ENCODE assay signal across 9 mouse cellular contexts in genomic region chr11:68902823-68903222, GRCm38 (mm10). TPM values are rescaled to one million over a fixed set of nuclear protein-coding genes. Genes with fewer than 3 reads are reported as not detected.
DNase-seq lines count a peak whose midpoint lies in the region; ATAC-seq and TF ChIP-seq lines count a peak whose summit lies in the region.
"Had no signal": no experiment of that assay in that cellular context is flagged by ENCODE, and none has a peak within 500 bp of the region (broad histone marks: within the 10 kb centered on the region; RNA-seq: fewer than 3 reads in every experiment).

No protein-coding gene starts in this region.

- peaks cover 3% of the 10 kb centered on the region; the same call in 1 of the 2 replicates for H3K4me1 ChIP-seq in lung, embryonic 14.5 days (ENCODE audit: insufficient read depth)
- H3K4me1 ChIP-seq in embryonic fibroblast, embryonic 13.5 days (ENCODE audit: control insufficient read depth, insufficient read depth, low read length), result peaks cover 5% of the 10 kb centered on the region
- H3K4me1 ChIP-seq in limb, embryonic 12.5 days (replicated peaks), result peaks cover 7% of the 10 kb centered on the region; the same call in 1 of the 2 replicates
- H3K4me1 ChIP-seq in neural tube, embryonic 15.5 days, result peaks cover 20% of the 10 kb centered on the region

- peak overlapping the region; percentile 88; the same call in 1 of the 2 replicates for H3K27ac ChIP-seq in lung, embryonic 14.5 days (ENCODE audit: low read depth)
- H3K27ac ChIP-seq in embryonic fibroblast, embryonic 13.5 days (ENCODE audit: insufficient read depth, low read length), result no peak overlapping the region
- H3K27ac ChIP-seq in limb, embryonic 12.5 days, result no peak overlapping the region
- no peak overlapping the region for H3K27ac ChIP-seq in neural tube, embryonic 15.5 days (replicated peaks)

- no peak for TF ChIP-seq CTCF in lung, embryonic 14.5 days (IDR thresholded peaks at IDR 0.05; ENCODE audit: low read depth)
- TF ChIP-seq CTCF in embryonic fibroblast, embryonic 13.5 days (IDR thresholded peaks at IDR 0.05; ENCODE audit: borderline replicate concordance, insufficient read depth, low read length), result no peak

- H3K9me3 ChIP-seq in lung, embryonic 14.5 days (ENCODE audit: low read depth, low read length), result no peaks in the 10 kb centered on the region
- no peaks in the 10 kb centered on the region for H3K9me3 ChIP-seq in limb, embryonic 12.5 days
- H3K9me3 ChIP-seq in neural tube, embryonic 15.5 days (replicated peaks), result no peaks in the 10 kb centered on the region

- DNase-seq in lung, embryonic 14.5 days, result no peak
- DNase-seq in lung, adult 18-20 months, result no peak
- no peak for DNase-seq in right cerebral cortex, postnatal 25 days
- DNase-seq in adrenal gland, adult (ENCODE audit: inconsistent age in 2 of 2, low spot score in 1 of 2), result no peak

- no peak for ATAC-seq in lung, embryonic 14.5 days (ENCODE audit: insufficient read depth)
- no peak for ATAC-seq in limb, embryonic 12.5 days (ENCODE audit: insufficient number of reproducible peaks, insufficient read depth, low FRiP score, low TSS enrichment, low read depth)
- ATAC-seq in neural tube, embryonic 15.5 days (ENCODE audit: low FRiP score), result no peak
- ATAC-seq in activated CD4-positive, CD25-positive, alpha-beta regulatory T cell, adult 4 months, result no peak

- no peaks in the 10 kb centered on the region for H3K27me3 ChIP-seq in lung, embryonic 14.5 days (ENCODE audit: insufficient read depth, low read length)
- peaks cover 4% of the 10 kb centered on the region; the same call in 1 of the 2 replicates for H3K27me3 ChIP-seq in limb, embryonic 12.5 days
- H3K27me3 ChIP-seq in neural tube, embryonic 15.5 days (replicated peaks), result 0 out of 2 replicates have a peak, but pooled peaks cover 4% of the 10 kb centered on the region

- H3K4me2 ChIP-seq in lung, embryonic 14.5 days, result peak overlapping the region; percentile 79
- peak overlapping the region; percentile 85 for H3K4me2 ChIP-seq in limb, embryonic 12.5 days
- H3K4me2 ChIP-seq in neural tube, embryonic 15.5 days, result peak overlapping the region; percentile 80

- peaks cover 47% of the 10 kb centered on the region for H3K36me3 ChIP-seq in lung, embryonic 14.5 days (ENCODE audit: insufficient read depth)
- peaks cover 51% of the 10 kb centered on the region for H3K36me3 ChIP-seq in limb, embryonic 12.5 days
- H3K36me3 ChIP-seq in neural tube, embryonic 15.5 days, result peaks cover 42% of the 10 kb centered on the region

- WGBS in lung, embryonic 14.5 days, result 69% methylated on average over 5 of the region's 5 CpGs
- 88% methylated on average over 5 of the region's 5 CpGs for WGBS in limb, embryonic 12.5 days
- 81% methylated on average over 5 of the region's 5 CpGs for WGBS in neural tube, embryonic 15.5 days

- H3K9ac ChIP-seq in lung, embryonic 14.5 days, result peak overlapping the region; percentile 99
- H3K9ac ChIP-seq in limb, embryonic 12.5 days (replicated peaks), result peak overlapping the region; percentile 95
- peak overlapping the region; percentile 96 for H3K9ac ChIP-seq in neural tube, embryonic 15.5 days (replicated peaks)

- no peak for TF ChIP-seq POLR2A in embryonic fibroblast, embryonic 13.5 days (IDR thresholded peaks at IDR 0.05; ENCODE audit: low read depth, low read length)

- peak overlapping the region; percentile 96 for H3K4me3 ChIP-seq in lung, embryonic 14.5 days (ENCODE audit: low read depth, low read length)
- H3K4me3 ChIP-seq in embryonic fibroblast, embryonic 13.5 days (ENCODE audit: insufficient read depth, low read length), result peak overlapping the region; percentile 86
- peak overlapping the region; percentile 87 for H3K4me3 ChIP-seq in limb, embryonic 12.5 days (replicated peaks)
- H3K4me3 ChIP-seq in neural tube, embryonic 15.5 days (replicated peaks), result peak overlapping the region; percentile 93

RNA-seq across cellular contexts. Expression of gene Rpl26, which starts 1.4 kb away (rescaled TPM):
- polyA plus RNA-seq in lung, embryonic 14.5 days (2014; fragmentation: Nextera tagmentation; extraction: Ambion mirVana), result 1,103 and 1,167 TPM in 2 replicates
- 3,230 and 3,899 TPM in 2 replicates for polyA plus RNA-seq in embryonic fibroblast, embryonic 13.5 days (2011; ENCODE audit: insufficient read length, low read depth, missing spikeins)
- polyA plus RNA-seq in limb, embryonic 12.5 days (2016; fragmentation: Nextera tagmentation; extraction: Ambion mirVana), result 1,086 and 1,101 TPM in 2 replicates
- 597 and 626 TPM in 2 replicates for polyA plus RNA-seq in neural tube, embryonic 15.5 days (2015; fragmentation: Nextera tagmentation; extraction: Ambion mirVana)
- polyA plus RNA-seq in activated CD4-positive, CD25-positive, alpha-beta regulatory T cell, adult 4 months (2017; shearing (Covaris generic)), result 1,000 to 10,000 TPM; 2,145 to 2,203 TPM

RNA-seq across cellular contexts. Expression of gene Rnf222, which starts 14.5 kb away (rescaled TPM):
- 0.07 and 0.11 TPM in 2 replicates for polyA plus RNA-seq in lung, embryonic 14.5 days (2014; fragmentation: Nextera tagmentation; extraction: Ambion mirVana)
- not detected in 2 replicates for polyA plus RNA-seq in embryonic fibroblast, embryonic 13.5 days (2011; ENCODE audit: insufficient read length, low read depth, missing spikeins)
- 0.05 TPM in 1 of 2 replicates, not detected in the other for polyA plus RNA-seq in limb, embryonic 12.5 days (2016; fragmentation: Nextera tagmentation; extraction: Ambion mirVana)
- not detected in 2 replicates for polyA plus RNA-seq in neural tube, embryonic 15.5 days (2015; fragmentation: Nextera tagmentation; extraction: Ambion mirVana)
- not detected for polyA plus RNA-seq in activated CD4-positive, CD25-positive, alpha-beta regulatory T cell, adult 4 months (2017; shearing (Covaris generic))

RNA-seq across cellular contexts. Expression of gene Odf4, which starts 24.1 kb away (rescaled TPM):
- polyA plus RNA-seq in lung, embryonic 14.5 days (2014; fragmentation: Nextera tagmentation; extraction: Ambion mirVana), result not detected in 2 replicates
- polyA plus RNA-seq in embryonic fibroblast, embryonic 13.5 days (2011; ENCODE audit: insufficient read length, low read depth, missing spikeins), result not detected in 2 replicates
- polyA plus RNA-seq in limb, embryonic 12.5 days (2016; fragmentation: Nextera tagmentation; extraction: Ambion mirVana), result not detected in 2 replicates
- polyA plus RNA-seq in neural tube, embryonic 15.5 days (2015; fragmentation: Nextera tagmentation; extraction: Ambion mirVana), result 0.64 and 1.3 TPM in 2 replicates
- not detected for polyA plus RNA-seq in activated CD4-positive, CD25-positive, alpha-beta regulatory T cell, adult 4 months (2017; shearing (Covaris generic))
- polyA plus RNA-seq: liver, adult 2 months had no signal

RNA-seq across cellular contexts. Expression of gene Ndel1, which starts 31.2 kb away (rescaled TPM):
- polyA plus RNA-seq in lung, embryonic 14.5 days (2014; fragmentation: Nextera tagmentation; extraction: Ambion mirVana), result 63.1 and 67.6 TPM in 2 replicates
- 107 and 122 TPM in 2 replicates for polyA plus RNA-seq in embryonic fibroblast, embryonic 13.5 days (2011; ENCODE audit: insufficient read length, low read depth, missing spikeins)
- polyA plus RNA-seq in limb, embryonic 12.5 days (2016; fragmentation: Nextera tagmentation; extraction: Ambion mirVana), result 69.5 and 74.7 TPM in 2 replicates
- polyA plus RNA-seq in neural tube, embryonic 15.5 days (2015; fragmentation: Nextera tagmentation; extraction: Ambion mirVana), result 111 and 115 TPM in 2 replicates
- 10 to 100 TPM; 31.4 to 37.2 TPM for polyA plus RNA-seq in activated CD4-positive, CD25-positive, alpha-beta regulatory T cell, adult 4 months (2017; shearing (Covaris generic))

RNA-seq across cellular contexts. Expression of gene Arhgef15, which starts 54.5 kb away (rescaled TPM):
- polyA plus RNA-seq in lung, embryonic 14.5 days (2014; fragmentation: Nextera tagmentation; extraction: Ambion mirVana), result 21.6 and 23.9 TPM in 2 replicates
- polyA plus RNA-seq in embryonic fibroblast, embryonic 13.5 days (2011; ENCODE audit: insufficient read length, low read depth, missing spikeins), result 0.55 and 1.4 TPM in 2 replicates
- polyA plus RNA-seq in limb, embryonic 12.5 days (2016; fragmentation: Nextera tagmentation; extraction: Ambion mirVana), result 6.1 and 7.0 TPM in 2 replicates
- 23.2 and 27.3 TPM in 2 replicates for polyA plus RNA-seq in neural tube, embryonic 15.5 days (2015; fragmentation: Nextera tagmentation; extraction: Ambion mirVana)
- polyA plus RNA-seq in activated CD4-positive, CD25-positive, alpha-beta regulatory T cell, adult 4 months (2017; shearing (Covaris generic)), result under 1 TPM; 0.10 to 0.28 TPM
